Mouse (Mus musculus) heart, embryonic 14.5 days (tissue): ENCODE measurements around the gene Pigyl. TPM values are rescaled to one million over a fixed set of nuclear protein-coding genes. Genes with fewer than 3 reads are reported as not detected.
A peak's percentile ranks its signal among the peaks of the same experiment; 100 is the strongest.
"Not testable (repeated sequence)": the region's sequence is repeated elsewhere in the genome, so short reads cannot be mapped to it uniquely, and the experiment has no call there.

Experiments used
- ATAC-seq: fragments of 200-750 bp; cut with Nextera tagmentation; 2 replicates; pipeline ENCODE4 v1.8.0; 2017; ENCODE audit warnings: low read depth, moderate TSS enrichment; ENCODE audit not compliant: insufficient number of reproducible peaks, insufficient read depth, low FRiP score
- H3K27ac ChIP-seq, 2 experiments: fragments of 200-500 bp in 1 of 2; fragments of 300-500 bp in 1 of 2; sonication (generic) in 1 of 2; replicated peaks in 1 of 2; 2 replicates each; pipeline ENCODE4 v1.5.1; 2012 to 2014; ENCODE audit warnings: low read depth in 2 of 2, low read length in 2 of 2, control low read depth in 1 of 2, mild to moderate bottlenecking in 1 of 2, mixed read lengths in 1 of 2; ENCODE audit not compliant: control insufficient read depth in 1 of 2, insufficient read depth in 1 of 2
- H3K27me3 ChIP-seq: fragments of 300-500 bp; sonication (generic); 2 replicates; pipeline ENCODE4 v1.6.1; 2014; ENCODE audit warnings: mild to moderate bottlenecking, low read length, control low read depth; ENCODE audit not compliant: control insufficient read depth, insufficient read depth
- H3K36me3 ChIP-seq: fragments of 300-500 bp; sonication (generic); 2 replicates; pipeline ENCODE4 v1.6.1; 2014; ENCODE audit warnings: mild to moderate bottlenecking, control low read depth, low read length, mixed read lengths; ENCODE audit not compliant: control insufficient read depth, insufficient read depth
- H3K4me1 ChIP-seq, 2 experiments: fragments of 200-500 bp in 1 of 2; fragments of 300-500 bp in 1 of 2; sonication (generic) in 1 of 2; 2 replicates each; pipeline ENCODE4 v1.6.1; 2012 to 2014; ENCODE audit warnings: low read length in 2 of 2, control low read depth in 1 of 2, mixed read lengths in 1 of 2; ENCODE audit not compliant: control insufficient read depth in 2 of 2, insufficient read depth in 2 of 2
- H3K4me2 ChIP-seq: fragments of 300-500 bp; sonication (generic); 2 replicates; pipeline ENCODE4 v1.6.1; 2014; ENCODE audit warnings: mild to moderate bottlenecking, low read length
- H3K4me3 ChIP-seq, 2 experiments: fragments of 200-500 bp in 1 of 2; fragments of 300-500 bp in 1 of 2; sonication (generic) in 1 of 2; 2 replicates each; pipeline ENCODE4 v1.5.1; 2012 to 2014; ENCODE audit warnings: low read length in 2 of 2, mild to moderate bottlenecking in 2 of 2, control low read depth in 1 of 2, low read depth in 1 of 2, moderate library complexity in 1 of 2; ENCODE audit not compliant: control insufficient read depth in 1 of 2, insufficient read depth in 1 of 2
- H3K9ac ChIP-seq: fragments of 300-500 bp; sonication (generic); 2 replicates; pipeline ENCODE4 v1.6.1; 2014; ENCODE audit warnings: mild to moderate bottlenecking, low read length
- H3K9me3 ChIP-seq: fragments of 300-500 bp; sonication (generic); 2 replicates; pipeline ENCODE4 v1.6.1; 2016; ENCODE audit warnings: low read length, control low read depth; ENCODE audit not compliant: control insufficient read depth
- WGBS: fragments of 180-500 bp; shearing (Covaris S2); extraction: QIAGEN DNeasy Blood & Tissue Kit; methylation state at CpG from one replicate; pipeline ENCODE4 v1.1.7; 2014; 5-methylcytosine and 5-hydroxymethylcytosine counted together
- polyA plus RNA-seq: library from polyadenylated mRNA; unstranded; fragments of >200 nt; fragmentation: Nextera tagmentation; extraction: Ambion mirVana; gene quantifications from 2 replicates; pipeline ENCODE4 v1.2.1, GENCODE M21; 2014

The Pigyl gene
- polyA plus RNA-seq, 1 experiment from 2014 or later: 51.9 TPM

- no peak overlapping the region for H3K9ac ChIP-seq
- H3K4me1 ChIP-seq: no peaks in the 10 kb centered on the region
- no peak overlapping the region for H3K4me3 ChIP-seq
- no peak overlapping the region for H3K4me2 ChIP-seq
- no peak for ATAC-seq
- no peaks in the 10 kb centered on the region for H3K27me3 ChIP-seq
- H3K36me3 ChIP-seq: no peaks in the 10 kb centered on the region
- no peak overlapping the region for H3K27ac ChIP-seq
- no peaks in the 10 kb centered on the region; the same call in 1 of the 2 replicates for H3K9me3 ChIP-seq
- WGBS: 44% methylated on average over 17 of the region's 17 CpGs
Measured at GRCm38 (mm10) chr9:22143108-22144037, 13.3 kb upstream of the Pigyl start.

- H3K9me3 ChIP-seq: no peaks in the 10 kb centered on the region; the same call in 1 of the 2 replicates
- H3K36me3 ChIP-seq: no peaks in the 10 kb centered on the region
- ATAC-seq: no peak
- H3K9ac ChIP-seq: no peak overlapping the region
- no peak overlapping the region for H3K4me2 ChIP-seq
- H3K4me1 ChIP-seq: no peaks in the 10 kb centered on the region
- no peak overlapping the region for H3K4me3 ChIP-seq
- H3K27me3 ChIP-seq: no peaks in the 10 kb centered on the region
- no peak overlapping the region for H3K27ac ChIP-seq
- WGBS: 74% methylated on average over 7 of the region's 8 CpGs
Measured at GRCm38 (mm10) chr9:22144304-22144965, 12.2 kb upstream of the Pigyl start.

GRCm38 (mm10) chr9:22149426-22150248 lies 7.0 kb upstream of the Pigyl start:
- no peak for ATAC-seq
- WGBS: 66% methylated on average over 20 of the region's 20 CpGs

DNA sequence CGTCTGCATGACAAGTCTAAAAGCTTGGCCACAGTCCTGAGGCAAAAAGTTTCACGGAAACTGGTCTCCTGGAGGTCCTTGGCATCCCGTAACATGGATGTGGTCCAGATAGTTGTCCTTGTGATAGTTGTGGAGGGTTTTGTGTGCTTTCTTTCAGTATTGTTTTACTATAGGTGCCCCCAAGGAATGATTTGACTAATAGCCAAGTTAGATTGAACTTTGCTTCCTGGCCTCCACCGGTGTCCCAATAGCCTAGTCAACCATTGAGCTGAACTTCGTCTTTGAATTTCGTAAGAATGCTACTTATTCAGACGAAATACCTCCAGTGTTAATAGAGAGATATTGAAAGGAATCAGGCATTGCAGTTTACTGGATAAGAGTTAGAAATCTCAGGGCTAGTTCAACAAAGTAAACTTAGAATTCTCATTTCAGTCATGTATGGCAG lies 6.4 kb upstream of the Pigyl start:
- not testable (repeated sequence) for H3K9ac ChIP-seq, H3K27me3 ChIP-seq, H3K27ac ChIP-seq, ATAC-seq, H3K4me3 ChIP-seq, H3K9me3 ChIP-seq, H3K36me3 ChIP-seq, H3K4me2 ChIP-seq, H3K4me1 ChIP-seq
- WGBS: 83% methylated on average over 7 of the region's 7 CpGs

More at GRCm38 (mm10) chr9:22149426-22150248, 7.0 kb upstream of the Pigyl start:
- Histone ChIP-seq H3K4me1 (no peaks in the 10 kb centered on the region), H3K36me3 (no peaks in the 10 kb centered on the region), H3K27ac (no peak overlapping the region), H3K4me2 (no peak overlapping the region), H3K27me3 (no peaks in the 10 kb centered on the region), H3K9me3 (no peaks in the 10 kb centered on the region; the same call in 1 of the 2 replicates), H3K4me3 (no peak overlapping the region), H3K9ac (no peak overlapping the region)

- Histone ChIP-seq H3K4me3 (no peak overlapping the region), H3K9me3 (no peaks in the 10 kb centered on the region; the same call in 1 of the 2 replicates), H3K27me3 (no peaks in the 10 kb centered on the region), H3K4me1 (0 out of 4 replicates have a peak, but pooled peaks cover 3% of the 10 kb centered on the region in 2 experiments), H3K9ac (no peak overlapping the region), H3K4me2 (no peak overlapping the region), H3K27ac (no peak overlapping the region), H3K36me3 (no peaks in the 10 kb centered on the region)
- 84% methylated on average over 2 of the region's 2 CpGs for whole genome bisulfite sequencing
- no peak for ATAC-seq
Measured at GRCm38 (mm10) chr9:22150946-22151345, 5.7 kb upstream of the Pigyl start.

DNA sequence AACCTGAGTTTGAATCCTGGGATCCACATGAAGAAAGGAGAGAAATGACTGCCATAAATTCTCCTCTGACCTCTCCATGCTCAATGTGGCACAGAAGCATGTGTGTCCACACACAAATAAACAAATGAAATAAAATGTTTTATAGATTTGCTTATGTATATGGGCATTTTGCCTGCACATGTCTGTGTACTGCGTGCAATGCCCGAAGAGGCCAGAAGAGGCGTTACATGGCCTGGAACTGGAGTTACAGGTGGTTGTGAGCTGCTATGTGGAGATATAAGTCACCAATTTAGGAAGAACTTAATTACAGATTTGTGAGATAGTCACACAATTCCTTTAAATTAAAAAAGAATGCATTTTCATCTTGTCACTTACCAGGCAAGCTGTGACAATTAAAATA lies 2.8 kb upstream of the Pigyl start:
- 81% methylated on average over 3 of the region's 3 CpGs for WGBS
- H3K4me3 ChIP-seq: no peak overlapping the region
- peaks cover 7 to 11% of the 10 kb centered on the region in 2 experiments; a peak in 3 of 4 replicates for H3K4me1 ChIP-seq
- H3K9ac ChIP-seq: no peak overlapping the region
- H3K9me3 ChIP-seq: no peaks in the 10 kb centered on the region
- no peak overlapping the region for H3K4me2 ChIP-seq
- peaks cover 6% of the 10 kb centered on the region for H3K36me3 ChIP-seq
- no peak for ATAC-seq
- no peak overlapping the region for H3K27ac ChIP-seq
- 0 out of 2 replicates have a peak, but pooled peaks cover 3% of the 10 kb centered on the region for H3K27me3 ChIP-seq

- Histone ChIP-seq H3K36me3 (peaks cover 6% of the 10 kb centered on the region), H3K27me3 (0 out of 2 replicates have a peak, but pooled peaks cover 3% of the 10 kb centered on the region), H3K9ac (no peak overlapping the region), H3K4me3 (peak overlapping the region; percentile 8 to 32; a peak in 3 of 4 replicates), H3K9me3 (no peaks in the 10 kb centered on the region), H3K4me2 (peak overlapping the region; percentile 51), H3K4me1 (peaks cover 7 to 11% of the 10 kb centered on the region in 2 experiments; a peak in 3 of 4 replicates), H3K27ac (no peak overlapping the region; a peak in 1 of 4 replicates)
- WGBS: 15% methylated on average over 10 of the region's 10 CpGs
- ATAC-seq: no peak; the same call in 1 of the 2 replicates
Measured at GRCm38 (mm10) chr9:22155614-22156013, 1.0 kb upstream of the Pigyl start.
